Mouse (Mus musculus): ENCODE measurements at regions not wholly inside any gene's neighbourhood (a gene's known extent, or its start where the extent isn't known, plus 50 kb on each side); places are given as distances from the start of the nearest gene placed in this dataset.

GRCm38 (mm10) chr8:90009431-90009830, 338.7 kb downstream of the Tox3 start:
- TF ChIP-seq CTCF (IDR thresholded peaks at IDR 0.05; ENCODE audit: extremely low read depth, insufficient read length, insufficient replicate concordance, low read depth, low read length) (no peak), POLR2A (IDR thresholded peaks at IDR 0.05; ENCODE audit: low read depth, low read length) (no peak)

Data from small intestine, adult 2 months (tissue).